Mouse (Mus musculus): ENCODE measurements at regions not wholly inside any gene's neighbourhood (a gene's known extent, or its start where the extent isn't known, plus 50 kb on each side); places are given as distances from the start of the nearest gene placed in this dataset.

GRCm38 (mm10) chr12:107231629-107232028 is 256.8 kb upstream of the 3110018I06Rik start:
- Histone ChIP-seq H3K36me3 (no peaks in the 10 kb centered on the region), H3K9ac (no peak overlapping the region), H3K4me3 (no peak overlapping the region), H3K27me3 (no peaks in the 10 kb centered on the region), H3K4me1 (replicated peaks) (no peaks in the 10 kb centered on the region), H3K4me2 (no peak overlapping the region), H3K9me3 (replicated peaks) (no peaks in the 10 kb centered on the region), H3K27ac (no peak overlapping the region)
- ATAC-seq (replicated peaks; ENCODE audit: insufficient number of reproducible peaks, insufficient read depth, low FRiP score, low read depth), result no peak
- 23% methylated on average over 1 of the region's 1 CpGs for WGBS

GRCm38 (mm10) chr12:107250747-107251470 is 237.5 kb upstream of the 3110018I06Rik start:
- Histone ChIP-seq H3K9ac (no peak overlapping the region), H3K27ac (no peak overlapping the region), H3K36me3 (no peaks in the 10 kb centered on the region), H3K27me3 (no peaks in the 10 kb centered on the region), H3K9me3 (replicated peaks) (no peaks in the 10 kb centered on the region), H3K4me3 (no peak overlapping the region), H3K4me1 (replicated peaks) (peaks cover 11% of the 10 kb centered on the region), H3K4me2 (no peak overlapping the region)
- 46% methylated on average over 9 of the region's 9 CpGs for WGBS
- ATAC-seq (replicated peaks; ENCODE audit: insufficient number of reproducible peaks, insufficient read depth, low FRiP score, low read depth), result peak; percentile 27; the same call in 1 of the 2 replicates

GRCm38 (mm10) chr12:107251981-107252380 is 236.5 kb upstream of the 3110018I06Rik start:
- H3K9me3 ChIP-seq (replicated peaks), result no peaks in the 10 kb centered on the region
- no peaks in the 10 kb centered on the region for H3K27me3 ChIP-seq
- 75% methylated on average over 15 of the region's 15 CpGs for WGBS
- no peaks in the 10 kb centered on the region for H3K36me3 ChIP-seq
- no peak overlapping the region for H3K27ac ChIP-seq
- H3K9ac ChIP-seq, result no peak overlapping the region
- peaks cover 11% of the 10 kb centered on the region for H3K4me1 ChIP-seq (replicated peaks)
- H3K4me2 ChIP-seq, result no peak overlapping the region
- ATAC-seq (replicated peaks; ENCODE audit: insufficient number of reproducible peaks, insufficient read depth, low FRiP score, low read depth), result no peak
- no peak overlapping the region for H3K4me3 ChIP-seq

- WGBS, result 78% methylated on average over 5 of the region's 5 CpGs
- H3K4me3 ChIP-seq, result no peak overlapping the region
- no peak overlapping the region for H3K4me2 ChIP-seq
- H3K36me3 ChIP-seq, result no peaks in the 10 kb centered on the region
- ATAC-seq (replicated peaks; ENCODE audit: insufficient number of reproducible peaks, insufficient read depth, low FRiP score, low read depth), result no peak
- no peaks in the 10 kb centered on the region for H3K9me3 ChIP-seq (replicated peaks)
- no peaks in the 10 kb centered on the region for H3K27me3 ChIP-seq
- H3K4me1 ChIP-seq (replicated peaks), result no peaks in the 10 kb centered on the region
- no peak overlapping the region for H3K27ac ChIP-seq
- no peak overlapping the region for H3K9ac ChIP-seq
Observed at GRCm38 (mm10) chr12:107262076-107262475, 226.4 kb upstream of the 3110018I06Rik start.

GRCm38 (mm10) chr12:107262516-107262915 is 225.9 kb upstream of the 3110018I06Rik start:
- H3K4me2 ChIP-seq, result no peak overlapping the region
- no peak for ATAC-seq (replicated peaks; ENCODE audit: insufficient number of reproducible peaks, insufficient read depth, low FRiP score, low read depth)

GRCm38 (mm10) chr12:107266696-107267095 is 221.7 kb upstream of the 3110018I06Rik start:
- H3K9me3 ChIP-seq (replicated peaks), result no peaks in the 10 kb centered on the region
- H3K27me3 ChIP-seq, result no peaks in the 10 kb centered on the region
- no peak overlapping the region for H3K4me2 ChIP-seq
- WGBS, result 43% methylated on average over 2 of the region's 2 CpGs
- no peaks in the 10 kb centered on the region for H3K4me1 ChIP-seq (replicated peaks)
- no peak overlapping the region for H3K27ac ChIP-seq
- ATAC-seq (replicated peaks; ENCODE audit: insufficient number of reproducible peaks, insufficient read depth, low FRiP score, low read depth), result no peak
- H3K4me3 ChIP-seq, result no peak overlapping the region
- no peaks in the 10 kb centered on the region for H3K36me3 ChIP-seq
- no peak overlapping the region for H3K9ac ChIP-seq

More at GRCm38 (mm10) chr12:107262516-107262915, 225.9 kb upstream of the 3110018I06Rik start:
- Histone ChIP-seq H3K36me3 (no peaks in the 10 kb centered on the region), H3K9me3 (replicated peaks) (no peaks in the 10 kb centered on the region), H3K4me3 (no peak overlapping the region), H3K9ac (no peak overlapping the region), H3K27ac (no peak overlapping the region), H3K27me3 (no peaks in the 10 kb centered on the region), H3K4me1 (replicated peaks) (no peaks in the 10 kb centered on the region)
- 81% methylated on average over 4 of the region's 4 CpGs for WGBS

- H3K36me3 ChIP-seq, result no peaks in the 10 kb centered on the region
- H3K27me3 ChIP-seq, result no peaks in the 10 kb centered on the region
- no peaks in the 10 kb centered on the region for H3K9me3 ChIP-seq (replicated peaks)
- no peaks in the 10 kb centered on the region for H3K4me1 ChIP-seq (replicated peaks)
- H3K4me2 ChIP-seq, result no peak overlapping the region
- H3K4me3 ChIP-seq, result no peak overlapping the region
- 74% methylated on average over 9 of the region's 9 CpGs for WGBS
- H3K9ac ChIP-seq, result no peak overlapping the region
- H3K27ac ChIP-seq, result no peak overlapping the region
- ATAC-seq (replicated peaks; ENCODE audit: insufficient number of reproducible peaks, insufficient read depth, low FRiP score, low read depth), result no peak
Observed at GRCm38 (mm10) chr12:107285622-107286021, 202.8 kb upstream of the 3110018I06Rik start.

- no peak for ATAC-seq (replicated peaks; ENCODE audit: insufficient number of reproducible peaks, insufficient read depth, low FRiP score, low read depth)
- H3K27me3 ChIP-seq, result no peaks in the 10 kb centered on the region
- H3K4me2 ChIP-seq, result no peak overlapping the region
- no peaks in the 10 kb centered on the region for H3K9me3 ChIP-seq (replicated peaks)
- no peak overlapping the region for H3K4me3 ChIP-seq
- H3K36me3 ChIP-seq, result no peaks in the 10 kb centered on the region
- no peak overlapping the region for H3K9ac ChIP-seq
- WGBS, result 61% methylated on average over 5 of the region's 5 CpGs
- no peak overlapping the region for H3K27ac ChIP-seq
- H3K4me1 ChIP-seq (replicated peaks), result no peaks in the 10 kb centered on the region
Observed at GRCm38 (mm10) chr12:107291377-107291776, 197.1 kb upstream of the 3110018I06Rik start.

- no peak overlapping the region for H3K9ac ChIP-seq
- no peaks in the 10 kb centered on the region for H3K9me3 ChIP-seq (replicated peaks)
- no peak overlapping the region for H3K27ac ChIP-seq
- no peaks in the 10 kb centered on the region for H3K36me3 ChIP-seq
- WGBS, result 22% methylated on average over 15 of the region's 15 CpGs
- H3K27me3 ChIP-seq, result no peaks in the 10 kb centered on the region
- H3K4me2 ChIP-seq, result no peak overlapping the region
- no peaks in the 10 kb centered on the region for H3K4me1 ChIP-seq (replicated peaks)
- ATAC-seq (replicated peaks; ENCODE audit: insufficient number of reproducible peaks, insufficient read depth, low FRiP score, low read depth), result no peak
- no peak overlapping the region for H3K4me3 ChIP-seq
Observed at GRCm38 (mm10) chr12:107307094-107307740, 181.2 kb upstream of the 3110018I06Rik start.

GRCm38 (mm10) chr12:107315446-107315845 is 173.0 kb upstream of the 3110018I06Rik start:
- no peaks in the 10 kb centered on the region for H3K36me3 ChIP-seq
- WGBS, result 84% methylated on average over 4 of the region's 4 CpGs
- no peaks in the 10 kb centered on the region for H3K9me3 ChIP-seq (replicated peaks)
- H3K4me1 ChIP-seq (replicated peaks), result no peaks in the 10 kb centered on the region
- no peak for ATAC-seq (replicated peaks; ENCODE audit: insufficient number of reproducible peaks, insufficient read depth, low FRiP score, low read depth)
- no peak overlapping the region for H3K4me3 ChIP-seq
- H3K27me3 ChIP-seq, result no peaks in the 10 kb centered on the region
- H3K4me2 ChIP-seq, result no peak overlapping the region
- H3K9ac ChIP-seq, result no peak overlapping the region
- no peak overlapping the region for H3K27ac ChIP-seq

GRCm38 (mm10) chr12:107322861-107323260 is 165.6 kb upstream of the 3110018I06Rik start:
- Histone ChIP-seq H3K9ac (no peak overlapping the region), H3K4me3 (no peak overlapping the region), H3K27me3 (no peaks in the 10 kb centered on the region), H3K4me2 (no peak overlapping the region), H3K9me3 (replicated peaks) (no peaks in the 10 kb centered on the region), H3K4me1 (replicated peaks) (no peaks in the 10 kb centered on the region), H3K36me3 (no peaks in the 10 kb centered on the region), H3K27ac (no peak overlapping the region)
- no peak for ATAC-seq (replicated peaks; ENCODE audit: insufficient number of reproducible peaks, insufficient read depth, low FRiP score, low read depth)
- 81% methylated on average over 7 of the region's 7 CpGs for WGBS

GRCm38 (mm10) chr12:107326101-107326500 is 162.3 kb upstream of the 3110018I06Rik start:
- no peak for ATAC-seq (replicated peaks; ENCODE audit: insufficient number of reproducible peaks, insufficient read depth, low FRiP score, low read depth)
- H3K9ac ChIP-seq, result no peak overlapping the region

More at GRCm38 (mm10) chr12:107326101-107326500, 162.3 kb upstream of the 3110018I06Rik start:
- Histone ChIP-seq H3K27me3 (no peaks in the 10 kb centered on the region), H3K4me2 (no peak overlapping the region), H3K27ac (no peak overlapping the region), H3K4me3 (no peak overlapping the region), H3K9me3 (replicated peaks) (no peaks in the 10 kb centered on the region), H3K36me3 (no peaks in the 10 kb centered on the region), H3K4me1 (replicated peaks) (no peaks in the 10 kb centered on the region)
- WGBS, result 91% methylated on average over 10 of the region's 10 CpGs
